Mouse (Mus musculus) thymus, adult 2 months (tissue): ENCODE data around the gene Rab37.

Experiments used
- CTCF ChIP-seq: fragments of 200-500 bp; IDR thresholded peaks from 2 replicates; pipeline ENCODE4 v1.5.1; 2012; ENCODE audit warnings: mild to moderate bottlenecking, control low read depth, low read length, moderate library complexity, borderline replicate concordance; ENCODE audit not compliant: control insufficient read depth, poor library complexity, insufficient read depth; ENCODE audit errors: extremely low read depth
- POLR2A ChIP-seq: fragments of 200-500 bp; IDR thresholded peaks from 2 replicates; pipeline ENCODE4 v1.6.1; 2012; ENCODE audit warnings: mild to moderate bottlenecking, low read length, control low read depth, moderate library complexity; ENCODE audit not compliant: control insufficient read depth, poor library complexity, insufficient read depth; ENCODE audit errors: extremely low read depth

- no peak for TF ChIP-seq POLR2A
- no peak for TF ChIP-seq CTCF
Measured at GRCm38 (mm10) chr11:115202756-115203155, 111.5 kb downstream of the Rab37 start.
